Mouse (Mus musculus) olfactory bulb, adult 2 months (tissue): Measurements from ENCODE around the gene Ldhal6b.

ENCODE experiments used
- CTCF ChIP-seq: fragments of 200-500 bp; IDR thresholded peaks from 2 replicates; pipeline ENCODE4 v1.5.1; 2012; ENCODE audit warnings: low read depth, mild to moderate bottlenecking, low read length, moderate library complexity; ENCODE audit not compliant: insufficient read depth
- POLR2A ChIP-seq: fragments of 200-500 bp; IDR thresholded peaks from 2 replicates; pipeline ENCODE4 v1.6.1; 2012; ENCODE audit warnings: mild to moderate bottlenecking, low read depth, low read length, moderate library complexity; ENCODE audit not compliant: insufficient read depth

DNA sequence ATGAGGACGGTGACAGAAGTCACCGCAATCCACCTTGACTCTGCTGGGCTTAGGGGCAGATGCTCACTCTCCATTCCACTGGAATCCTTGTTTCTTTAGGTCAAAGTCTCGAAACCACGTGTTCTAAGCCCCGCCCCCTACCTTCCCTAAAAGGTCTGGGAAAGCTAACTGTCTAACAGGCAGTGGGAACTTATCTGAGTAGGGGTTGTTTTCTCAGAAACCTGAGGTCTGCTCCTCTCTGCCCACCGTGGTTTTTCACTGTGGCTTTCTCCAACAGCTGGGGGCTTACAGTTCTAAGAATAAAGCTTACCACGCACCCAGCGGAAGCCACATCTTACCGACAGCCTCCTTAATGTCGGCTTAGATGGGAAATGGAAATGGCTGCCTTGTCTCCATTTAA lies 12.0 kb downstream of the Ldhal6b start:
- no peak for TF ChIP-seq POLR2A
- TF ChIP-seq CTCF = no peak
